Mouse (Mus musculus) common myeloid progenitor, adult 5-6 weeks (primary cell): ENCODE results near the gene Itga7. TPM values are rescaled to one million over a fixed set of nuclear protein-coding genes. Genes with fewer than 3 reads are reported as not detected.

ENCODE experiments used
- ATAC-seq: replicated peaks from 2 replicates; pipeline ENCODE4 v1.8.0; 2016; ENCODE audit warnings: low read depth, mild to moderate bottlenecking, moderate TSS enrichment, inconsistent platforms; ENCODE audit not compliant: poor library complexity, severe bottlenecking
- total RNA-seq: library from RNA; stranded (forward); fragments of 200-1000, 187-1606 nt; gene quantifications from 2 replicates; pipeline ENCODE4 v1.2.3, GENCODE M21; 2017

Gene Itga7
- not detected in 2 replicates for total RNA-seq

- ATAC-seq = peak; percentile 60
These were observed at the start of gene Itga7 for GRCm38 (mm10) chr10:128933574-128933973. Gene Itga7, plus strand, starts transcription at chr10:128933818.

GRCm38 (mm10) chr10:128888941-128889827 is 44.4 kb upstream of the Itga7 start:
- no peak for ATAC-seq

- no peak for ATAC-seq
These were observed 43.8 kb upstream of the Itga7 start for GRCm38 (mm10) chr10:128889846-128890245.

- 0 out of 2 replicates have a peak, but pooled peaks have one; percentile 5 for ATAC-seq
These were observed 43.0 kb upstream of the Itga7 start for GRCm38 (mm10) chr10:128890383-128891295.

- ATAC-seq = 0 out of 2 replicates have a peak, but pooled peaks have one; percentile 13
These were observed 42.1 kb upstream of the Itga7 start, which contains the start of gene Gdf11 for GRCm38 (mm10) chr10:128891296-128892094. Gene Gdf11, minus strand, starts transcription at chr10:128891718.

GRCm38 (mm10) chr10:128892246-128892645 is 41.4 kb upstream of the Itga7 start:
- ATAC-seq = no peak

GRCm38 (mm10) chr10:128895437-128895836 is 38.2 kb upstream of the Itga7 start:
- peak; percentile 71 for ATAC-seq

- ATAC-seq = peak; percentile 7; the same call in 1 of the 2 replicates
These were observed 37.5 kb upstream of the Itga7 start for GRCm38 (mm10) chr10:128895952-128896693.

- no peak for ATAC-seq
These were observed 36.8 kb upstream of the Itga7 start for GRCm38 (mm10) chr10:128896807-128897206.

- ATAC-seq = no peak
These were observed 36.1 kb upstream of the Itga7 start for GRCm38 (mm10) chr10:128897501-128897900.

GRCm38 (mm10) chr10:128899759-128900490 is 33.7 kb upstream of the Itga7 start:
- no peak for ATAC-seq

- peak; percentile 43; the same call in 1 of the 2 replicates for ATAC-seq
These were observed 32.9 kb upstream of the Itga7 start, which contains the start of gene Cd63 for GRCm38 (mm10) chr10:128900698-128901097. Gene Cd63, plus strand, starts transcription at chr10:128900989.

GRCm38 (mm10) chr10:128901409-128901808 is 32.2 kb upstream of the Itga7 start:
- peak; percentile 33; the same call in 1 of the 2 replicates for ATAC-seq

- ATAC-seq = peak; percentile 85
These were observed 31.1 kb upstream of the Itga7 start for GRCm38 (mm10) chr10:128902409-128902988.

GRCm38 (mm10) chr10:128904812-128905211 is 28.8 kb upstream of the Itga7 start:
- ATAC-seq = no peak

- ATAC-seq = 0 out of 2 replicates have a peak, but pooled peaks have one; percentile 0
These were observed 24.7 kb upstream of the Itga7 start for GRCm38 (mm10) chr10:128908778-128909448.

GRCm38 (mm10) chr10:128909567-128910028 is 24.0 kb upstream of the Itga7 start:
- ATAC-seq = peak; percentile 55
